Mouse (Mus musculus): ENCODE data around the gene Arrb1. TPM values are rescaled to one million over a fixed set of nuclear protein-coding genes. Genes with fewer than 3 reads are reported as not detected.

Gene Arrb1
- total RNA-seq, 2 experiments from 2014 or later: 17.2 to 26.4 TPM

- intact Hi-C loops (cut with DNase I): no loop called here
Observed at GRCm38 (mm10) chr7:99570680-99571079, 35.4 kb downstream of the Arrb1 start.

GRCm38 (mm10) chr7:99572931-99573330, 37.7 kb downstream of the Arrb1 start:
- DNase-seq (ENCODE audit: low spot score): no peak
- intact Hi-C loops (cut with DNase I): no loop called here

More at GRCm38 (mm10) chr7:99570680-99571079, 35.4 kb downstream of the Arrb1 start:
- DNase-seq (ENCODE audit: low spot score): no peak

GRCm38 (mm10) chr7:99573351-99573750, 38.1 kb downstream of the Arrb1 start:
- intact Hi-C loops (cut with DNase I): no loop called here
- no peak for DNase-seq (ENCODE audit: low spot score)

- intact Hi-C loops (cut with DNase I): no loop called here
- DNase-seq (ENCODE audit: low spot score): no peak
Observed at GRCm38 (mm10) chr7:99578246-99578645, 43.0 kb downstream of the Arrb1 start.

GRCm38 (mm10) chr7:99579491-99580190, 44.4 kb downstream of the Arrb1 start:
- no peak for DNase-seq (ENCODE audit: low spot score)
- intact Hi-C loops (cut with DNase I): no loop called here

- no peak for DNase-seq (ENCODE audit: low spot score)
Observed at GRCm38 (mm10) chr7:99580247-99580646, 45.0 kb downstream of the Arrb1 start.

GRCm38 (mm10) chr7:99582306-99582705, 47.0 kb downstream of the Arrb1 start:
- no peak for DNase-seq (ENCODE audit: low spot score)
- intact Hi-C loops (cut with DNase I): no loop called here

More at GRCm38 (mm10) chr7:99580247-99580646, 45.0 kb downstream of the Arrb1 start:
- intact Hi-C loops (cut with DNase I): no loop called here

GRCm38 (mm10) chr7:99582867-99583266, 47.6 kb downstream of the Arrb1 start:
- intact Hi-C loops (cut with DNase I): no loop called here
- DNase-seq (ENCODE audit: low spot score): no peak

DNA sequence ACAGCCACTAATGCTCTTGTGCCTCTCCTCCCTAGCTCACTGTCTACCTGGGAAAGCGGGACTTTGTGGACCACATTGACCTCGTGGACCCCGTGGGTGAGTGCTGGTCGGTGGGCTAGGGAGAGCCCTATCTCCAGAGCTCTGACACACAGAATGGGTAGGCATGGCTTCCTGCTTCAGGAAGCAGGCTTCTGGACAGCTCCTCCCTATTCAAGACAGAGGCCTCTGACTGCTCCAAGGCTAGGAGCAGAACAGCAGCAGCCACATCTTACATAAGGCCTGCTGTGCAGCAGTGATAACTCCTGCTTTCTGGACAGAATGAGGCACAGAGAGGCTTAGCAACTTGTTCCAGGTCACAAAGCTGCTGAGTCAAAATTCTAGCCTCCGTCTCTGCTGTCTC, 48.4 kb downstream of the Arrb1 start:
- intact Hi-C loops (cut with DNase I): no loop called here
- DNase-seq (ENCODE audit: low spot score): no peak

- DNase-seq (ENCODE audit: low spot score): no peak
- intact Hi-C loops (cut with DNase I): no loop called here
Observed at GRCm38 (mm10) chr7:99585976-99586375, 50.7 kb downstream of the Arrb1 start.

GRCm38 (mm10) chr7:99590064-99590463, 54.8 kb downstream of the Arrb1 start:
- intact Hi-C loops (cut with DNase I): loop anchor here (1.0 kb wide), 1 partner anchor 90 kb away; no protein-coding TSS in a partner anchor
- DNase-seq (ENCODE audit: low spot score): no peak

DNA sequence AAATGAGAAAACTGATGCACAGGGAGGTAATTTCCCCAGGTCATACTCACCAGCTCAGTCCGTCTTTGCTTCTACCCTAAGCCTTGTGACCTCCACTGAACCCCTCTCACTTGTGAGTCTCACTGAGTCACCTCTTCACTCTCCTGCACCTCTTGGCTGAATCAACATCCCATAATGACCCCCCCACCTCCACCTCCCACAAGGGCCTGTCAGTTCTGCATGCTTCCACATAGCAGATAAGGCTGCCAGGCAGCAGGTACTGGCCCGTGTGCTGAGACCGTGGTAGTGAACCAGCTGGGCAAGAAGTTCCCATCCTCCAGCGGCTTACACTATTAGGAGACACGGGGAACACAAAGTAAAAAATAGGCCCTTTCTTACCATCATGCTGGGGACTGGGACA, 55.4 kb downstream of the Arrb1 start:
- no peak for DNase-seq (ENCODE audit: low spot score)
- intact Hi-C loops (cut with DNase I): loop anchor here (1.0 kb wide), 1 partner anchor 90 kb away; no protein-coding TSS in a partner anchor

- DNase-seq (ENCODE audit: low spot score): no peak
- intact Hi-C loops (cut with DNase I): no loop called here
Observed at GRCm38 (mm10) chr7:99592669-99593068, 57.4 kb downstream of the Arrb1 start.

- intact Hi-C loops (cut with DNase I): no loop called here
- no peak for DNase-seq (ENCODE audit: low spot score)
Observed at GRCm38 (mm10) chr7:99593868-99594803, 58.9 kb downstream of the Arrb1 start.

DNA sequence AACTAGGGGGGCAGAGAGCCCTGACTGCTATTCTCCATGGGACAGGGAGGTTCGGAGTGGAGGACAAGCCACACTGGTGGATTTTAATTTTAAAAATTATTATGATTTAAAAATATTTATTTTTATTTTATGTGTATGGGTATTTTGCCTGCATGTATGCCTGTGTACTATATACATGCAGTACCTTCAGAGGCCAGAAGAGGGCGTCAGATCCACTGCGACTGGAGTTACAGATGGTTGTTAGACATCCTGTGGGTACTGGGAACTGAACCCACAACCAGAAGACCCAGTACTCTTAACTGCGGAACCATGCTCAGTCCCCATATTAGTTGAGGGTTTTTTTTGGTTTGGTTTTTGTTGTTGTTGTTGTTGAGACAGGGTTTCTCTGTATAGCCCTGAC, 63.5 kb downstream of the Arrb1 start:
- intact Hi-C loops (cut with DNase I): no loop called here
- no peak for DNase-seq (ENCODE audit: low spot score)

DNA sequence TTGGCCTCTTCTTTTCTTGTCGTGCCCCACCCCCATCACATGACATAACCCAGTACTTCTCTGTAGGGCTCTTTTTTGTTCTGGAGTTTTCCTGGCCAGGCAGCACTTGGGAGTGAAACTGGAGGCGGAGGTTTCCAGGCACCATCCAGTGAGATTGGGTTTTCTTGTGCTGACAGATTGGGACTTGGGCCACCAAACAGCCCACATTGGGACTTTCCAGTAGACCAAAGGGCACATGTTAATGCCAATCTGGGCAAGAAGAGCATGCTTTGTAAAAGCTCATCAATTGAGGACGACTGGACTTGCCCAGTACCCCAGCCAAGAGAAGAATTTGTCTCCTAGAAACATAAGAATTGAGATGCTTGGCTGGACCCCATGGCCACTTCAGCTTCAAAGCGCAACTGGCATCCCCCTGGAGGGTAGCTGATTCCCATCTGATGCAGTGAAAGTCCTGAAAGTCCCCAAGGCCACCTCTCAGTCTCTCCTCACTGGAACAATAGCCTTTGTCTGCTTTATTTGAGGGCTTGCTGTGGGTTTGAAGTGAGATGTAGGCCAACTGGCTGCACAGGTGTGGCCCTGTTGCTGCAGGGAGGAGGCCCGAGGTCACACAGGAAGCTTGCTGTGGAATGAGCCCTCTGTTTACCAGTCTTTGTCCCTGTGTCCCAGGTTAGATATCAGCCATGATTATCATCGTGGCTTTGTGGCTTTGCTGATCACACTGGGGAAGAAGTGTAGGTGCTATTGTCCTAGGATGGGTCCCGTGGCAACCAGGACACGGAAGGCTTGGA, 68.8 kb downstream of the Arrb1 start:
- DNase-seq (ENCODE audit: low spot score): no peak
- intact Hi-C loops (cut with DNase I): no loop called here

DNA sequence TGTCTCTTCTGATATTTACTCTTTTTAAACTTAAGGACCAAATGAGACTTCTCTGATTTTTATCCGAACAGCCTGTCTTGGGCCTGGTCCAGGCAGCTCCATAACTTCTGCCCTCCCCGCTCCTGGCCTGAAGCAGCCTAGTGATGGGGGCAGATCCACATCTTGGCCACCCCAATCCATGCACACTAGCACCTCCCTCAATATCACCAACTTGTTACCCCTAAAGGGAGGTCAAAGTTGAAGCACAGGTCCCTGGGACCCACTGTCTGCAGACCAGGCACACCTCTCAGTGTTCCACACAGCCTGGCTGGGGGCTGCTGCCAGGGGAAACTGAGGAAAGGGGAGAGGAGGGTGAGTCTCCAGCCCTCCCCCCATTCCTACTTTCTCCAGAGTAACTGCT, 69.8 kb downstream of the Arrb1 start:
- DNase-seq (ENCODE audit: low spot score): no peak
- intact Hi-C loops (cut with DNase I): no loop called here

DNA sequence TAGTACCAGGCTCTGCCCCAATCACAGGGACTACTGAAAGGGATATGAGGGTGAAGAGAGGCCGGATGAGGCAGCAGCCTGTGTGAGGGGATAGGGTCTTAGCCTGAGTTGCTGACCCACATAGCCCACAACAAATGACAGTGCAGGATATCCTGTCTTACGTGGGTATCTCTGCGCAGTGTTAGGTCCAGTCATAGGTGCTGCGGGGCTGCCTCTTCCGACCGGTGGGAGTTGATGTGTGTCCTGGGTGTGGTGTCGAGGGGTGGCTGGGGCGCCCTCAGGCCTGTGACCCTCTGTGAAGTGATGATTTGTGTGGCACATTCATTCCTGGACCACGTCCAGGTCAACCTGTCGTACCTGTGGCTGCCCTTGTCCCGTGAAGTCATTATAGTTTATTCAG, 71.0 kb downstream of the Arrb1 start:
- intact Hi-C loops (cut with DNase I): no loop called here
- no peak for DNase-seq (ENCODE audit: low spot score)

- intact Hi-C loops (cut with DNase I): no loop called here
- DNase-seq (ENCODE audit: low spot score): no peak
Observed at GRCm38 (mm10) chr7:99606766-99607165, 71.5 kb downstream of the Arrb1 start.

GRCm38 (mm10) chr7:99607632-99608031, 72.4 kb downstream of the Arrb1 start:
- no peak for DNase-seq (ENCODE audit: low spot score)
- intact Hi-C loops (cut with DNase I): no loop called here

Measured in heart, postnatal 25 days (tissue).